ENCODE assay signal across 12 mouse cellular contexts in genomic region chr7:100310290-100310689, GRCm38 (mm10). TPM values are rescaled to one million over a fixed set of nuclear protein-coding genes. Genes with fewer than 3 reads are reported as not detected.
DNase-seq lines count a peak whose midpoint lies in the region; ATAC-seq lines count a peak whose summit lies in the region.
"Had no signal": no experiment of that assay in that cellular context is flagged by ENCODE, and none has a peak within 500 bp of the region (broad histone marks: within the 10 kb centered on the region; RNA-seq: fewer than 3 reads in every experiment).

No protein-coding gene starts in this region.

- H3K27ac ChIP-seq in hindbrain, embryonic 10.5 days = peak overlapping the region; percentile 79
- no peak overlapping the region for H3K27ac ChIP-seq in hindbrain, embryonic 16.5 days (ENCODE audit: low read depth, low read length)
- peak overlapping the region; percentile 72; the same call in 1 of the 2 replicates for H3K27ac ChIP-seq in forebrain, embryonic 16.5 days (ENCODE audit: low read length)
- H3K27ac ChIP-seq in midbrain, embryonic 11.5 days (ENCODE audit: low read depth, low read length) = peak overlapping the region; percentile 22; the same call in 1 of the 2 replicates
- H3K27ac ChIP-seq: liver, embryonic 12.5 days had no signal

- no peak for ATAC-seq in hindbrain, embryonic 16.5 days
- ATAC-seq in forebrain, embryonic 16.5 days = no peak
- ATAC-seq in midbrain, embryonic 11.5 days (ENCODE audit: low FRiP score) = no peak
- ATAC-seq: inflammation-experienced regulatory T-cells, adult 6 months; liver, embryonic 12.5 days had no signal

- no peak overlapping the region for H3K9ac ChIP-seq in hindbrain, embryonic 16.5 days (ENCODE audit: low read depth, low read length)
- H3K9ac ChIP-seq in forebrain, embryonic 16.5 days (replicated peaks; ENCODE audit: low read depth, low read length) = no peak overlapping the region
- H3K9ac ChIP-seq in midbrain, embryonic 11.5 days (ENCODE audit: low read length) = no peak overlapping the region
- H3K9ac ChIP-seq: liver, embryonic 12.5 days had no signal

- no peaks in the 10 kb centered on the region for H3K36me3 ChIP-seq in hindbrain, embryonic 10.5 days
- H3K36me3 ChIP-seq in hindbrain, embryonic 16.5 days (ENCODE audit: control insufficient read depth, insufficient read depth, low read length) = no peaks in the 10 kb centered on the region
- no peaks in the 10 kb centered on the region for H3K36me3 ChIP-seq in forebrain, embryonic 16.5 days (ENCODE audit: control insufficient read depth, insufficient read depth)
- no peaks in the 10 kb centered on the region for H3K36me3 ChIP-seq in midbrain, embryonic 11.5 days (ENCODE audit: control insufficient read depth, insufficient read depth, low read length)
- H3K36me3 ChIP-seq: liver, embryonic 12.5 days had no signal

- whole genome bisulfite sequencing in hindbrain, embryonic 10.5 days = 84% methylated on average over 12 of the region's 12 CpGs
- 64% methylated on average over 12 of the region's 12 CpGs for WGBS in hindbrain, embryonic 16.5 days
- 70% methylated on average over 12 of the region's 12 CpGs for WGBS in forebrain, embryonic 16.5 days
- 84% methylated on average over 12 of the region's 12 CpGs for WGBS in midbrain, embryonic 11.5 days

- H3K4me1 ChIP-seq in hindbrain, embryonic 10.5 days (replicated peaks) = peaks cover 46% of the 10 kb centered on the region
- peaks cover 24% of the 10 kb centered on the region for H3K4me1 ChIP-seq in hindbrain, embryonic 16.5 days (ENCODE audit: control insufficient read depth, insufficient read depth, low read depth, low read length)
- H3K4me1 ChIP-seq in forebrain, embryonic 16.5 days (replicated peaks; ENCODE audit: control insufficient read depth, insufficient read depth, low read length) = peaks cover 30% of the 10 kb centered on the region
- H3K4me1 ChIP-seq in midbrain, embryonic 11.5 days (ENCODE audit: control insufficient read depth, insufficient read depth, low read length) = peaks cover 13% of the 10 kb centered on the region

- no peak overlapping the region for H3K4me3 ChIP-seq in hindbrain, embryonic 10.5 days
- H3K4me3 ChIP-seq in hindbrain, embryonic 16.5 days (ENCODE audit: low read length) = no peak overlapping the region
- H3K4me3 ChIP-seq in forebrain, embryonic 16.5 days (replicated peaks; ENCODE audit: low read length) = no peak overlapping the region
- no peak overlapping the region for H3K4me3 ChIP-seq in midbrain, embryonic 11.5 days (ENCODE audit: low read depth, low read length)
- H3K4me3 ChIP-seq: liver, embryonic 12.5 days had no signal

- no peak for DNase-seq in hindbrain, embryonic 10.5 days (ENCODE audit: low spot score)
- no peak for DNase-seq in midbrain, embryonic 11.5 days (ENCODE audit: low spot score, missing footprints)
- peak; percentile 56 for DNase-seq in thymus, postnatal 25 days
- DNase-seq in cerebellum, adult 11-12 months = no peak
- no peak for DNase-seq in right cerebral cortex, postnatal 14 days
- DNase-seq: kidney, postnatal 25 days; layer of hippocampus, postnatal 36 days; lung, postnatal 10 days had no signal

- no peaks in the 10 kb centered on the region for H3K9me3 ChIP-seq in hindbrain, embryonic 10.5 days
- H3K9me3 ChIP-seq in hindbrain, embryonic 16.5 days (ENCODE audit: control insufficient read depth, low read length) = no peaks in the 10 kb centered on the region
- no peaks in the 10 kb centered on the region for H3K9me3 ChIP-seq in forebrain, embryonic 16.5 days (ENCODE audit: control insufficient read depth, low read length)
- no peaks in the 10 kb centered on the region for H3K9me3 ChIP-seq in midbrain, embryonic 11.5 days (ENCODE audit: control insufficient read depth, low read length)
- H3K9me3 ChIP-seq: liver, embryonic 12.5 days had no signal

- H3K27me3 ChIP-seq in hindbrain, embryonic 10.5 days (ENCODE audit: insufficient read depth, poor library complexity, severe bottlenecking) = no peaks in the 10 kb centered on the region
- H3K27me3 ChIP-seq in hindbrain, embryonic 16.5 days (replicated peaks; ENCODE audit: control insufficient read depth, insufficient read depth, low read length) = no peaks in the 10 kb centered on the region
- no peaks in the 10 kb centered on the region for H3K27me3 ChIP-seq in forebrain, embryonic 16.5 days (replicated peaks; ENCODE audit: control insufficient read depth, insufficient read depth, low read length)
- H3K27me3 ChIP-seq in midbrain, embryonic 11.5 days (ENCODE audit: control insufficient read depth, insufficient read depth, low read length) = no peaks in the 10 kb centered on the region

- no peak overlapping the region for H3K4me2 ChIP-seq in hindbrain, embryonic 16.5 days (ENCODE audit: low read length)
- no peak overlapping the region for H3K4me2 ChIP-seq in forebrain, embryonic 16.5 days (ENCODE audit: low read length)
- H3K4me2 ChIP-seq in midbrain, embryonic 11.5 days = no peak overlapping the region
- H3K4me2 ChIP-seq: liver, embryonic 12.5 days had no signal

RNA-seq across cellular contexts. Expression of gene P4ha3, which starts 25.0 kb away (rescaled TPM):
- 1.0 and 3.5 TPM in 2 replicates for polyA plus RNA-seq in hindbrain, embryonic 10.5 days (2016; fragmentation: Nextera tagmentation; extraction: Ambion mirVana)
- polyA plus RNA-seq in hindbrain, embryonic 16.5 days (2015; fragmentation: Nextera tagmentation; extraction: Ambion mirVana) = 5.5 and 10.4 TPM in 2 replicates
- polyA plus RNA-seq in forebrain, embryonic 16.5 days (2015; fragmentation: Nextera tagmentation; extraction: Ambion mirVana) = 1.9 and 2.9 TPM in 2 replicates
- 5.1 and 6.1 TPM in 2 replicates for polyA plus RNA-seq in midbrain, embryonic 11.5 days (2014; fragmentation: Nextera tagmentation; extraction: Ambion mirVana)
